Mouse (Mus musculus) MEL (cell line): ENCODE results near the gene Ino80d. TPM values are rescaled to one million over a fixed set of nuclear protein-coding genes. Genes with fewer than 3 reads are reported as not detected.
A peak's percentile ranks its signal among the peaks of the same experiment; 100 is the strongest.
"Not testable (repeated sequence)": the region's sequence is repeated elsewhere in the genome, so short reads cannot be mapped to it uniquely, and the experiment has no call there.

Experiments used
- DNase-seq: peaks from one replicate; pipeline ENCODE4 v3.0.0; 2011; ENCODE audit warnings: low read depth, low spot score
- H3K27ac ChIP-seq: 2 replicates; pipeline ENCODE4 v1.5.1; 2012; ENCODE audit warnings: low read depth, mild to moderate bottlenecking, control low read depth, low read length, moderate library complexity; ENCODE audit not compliant: control insufficient read depth
- H3K27me3 ChIP-seq, 2 experiments: fragments of 150-350 bp in 1 of 2; sonication (generic) in 1 of 2; 2 replicates each; pipeline ENCODE4 v1.6.1; 2012; ENCODE audit warnings: low read length in 2 of 2, mild to moderate bottlenecking in 2 of 2, improper control_type of control experiment in 1 of 2, moderate library complexity in 1 of 2; ENCODE audit not compliant: insufficient read depth in 2 of 2, control insufficient read depth in 1 of 2
- H3K36me3 ChIP-seq, 2 experiments: 2 replicates each; pipeline ENCODE4 v1.6.1; 2012 to 2014; ENCODE audit warnings: low read length in 2 of 2, improper control_type of control experiment in 1 of 2, inconsistent platforms in 1 of 2, mild to moderate bottlenecking in 1 of 2; ENCODE audit not compliant: insufficient read depth in 2 of 2, control insufficient read depth in 1 of 2
- H3K4me1 ChIP-seq, 2 experiments: fragments of 150-350 bp in 1 of 2; sonication (generic) in 1 of 2; 2 replicates each; pipeline ENCODE4 v1.6.1; 2012; ENCODE audit warnings: low read length in 2 of 2, improper control_type of control experiment in 1 of 2, mild to moderate bottlenecking in 1 of 2; ENCODE audit not compliant: insufficient read depth in 2 of 2, control insufficient read depth in 1 of 2
- H3K4me3 ChIP-seq, 2 experiments: fragments of 150-350 bp in 1 of 2; sonication (generic) in 1 of 2; 2 replicates each; pipeline ENCODE4 v1.5.1; 2012; ENCODE audit warnings: low read depth in 2 of 2, low read length in 2 of 2, mild to moderate bottlenecking in 2 of 2, moderate library complexity in 2 of 2, control low read depth in 1 of 2, improper control_type of control experiment in 1 of 2; ENCODE audit not compliant: control insufficient read depth in 1 of 2, insufficient read depth in 1 of 2
- H3K79me2 ChIP-seq: 2 replicates; pipeline ENCODE4 v1.6.1; 2012; ENCODE audit warnings: mild to moderate bottlenecking, low read length, moderate library complexity; ENCODE audit not compliant: control insufficient read depth, poor library complexity, insufficient read depth
- H3K9ac ChIP-seq: 2 replicates; pipeline ENCODE4 v1.6.1; 2012; ENCODE audit warnings: low read depth, mild to moderate bottlenecking, control low read depth, low read length, moderate library complexity; ENCODE audit not compliant: control insufficient read depth, poor library complexity, severe bottlenecking
- H3K9me3 ChIP-seq: fragments of 150-350 bp; sonication (generic); replicated peaks from 2 replicates; pipeline ENCODE4 v1.6.1; 2012; ENCODE audit warnings: mild to moderate bottlenecking, low read length, improper control_type of control experiment, moderate library complexity; ENCODE audit not compliant: insufficient read depth
- CTCF ChIP-seq, 3 experiments: IDR thresholded peaks in 2 of 3; conservative IDR thresholded peaks in 1 of 3; 2 replicates each; pipeline ENCODE4 v1.5.1; 2011 to 2012; ENCODE audit warnings: low read length in 3 of 3, low read depth in 2 of 3, mild to moderate bottlenecking in 2 of 3, improper control_type of control experiment in 1 of 3, inconsistent platforms in 1 of 3, mixed read lengths in 1 of 3, moderate library complexity in 1 of 3; ENCODE audit not compliant: control insufficient read depth in 1 of 3, insufficient read depth in 1 of 3, poor library complexity in 1 of 3, severe bottlenecking in 1 of 3
- E2F4 ChIP-seq: IDR thresholded peaks from 2 replicates; pipeline ENCODE4 v1.6.1; 2011; ENCODE audit warnings: low read depth, low read length, improper control_type of control experiment, borderline replicate concordance
- EP300 ChIP-seq, 2 experiments: IDR thresholded peaks; 2 replicates each; pipeline ENCODE4 v1.6.1; 2011; ENCODE audit warnings: improper control_type of control experiment in 2 of 2, low read length in 2 of 2, low read depth in 1 of 2, mild to moderate bottlenecking in 1 of 2
- HCFC1 ChIP-seq: IDR thresholded peaks from 2 replicates; pipeline ENCODE4 v1.6.1; 2012; ENCODE audit warnings: low read depth, mild to moderate bottlenecking, inconsistent platforms, low read length, improper control_type of control experiment, moderate library complexity
- SIN3A ChIP-seq: IDR thresholded peaks from 2 replicates; pipeline ENCODE4 v1.6.1; 2012; ENCODE audit warnings: low read length, improper control_type of control experiment, inconsistent platforms
- TAL1 ChIP-seq: IDR thresholded peaks from 2 replicates; pipeline ENCODE4 v1.6.1; 2012; ENCODE audit warnings: mild to moderate bottlenecking, inconsistent platforms, low read length, moderate library complexity, mixed read lengths
- TCF12 ChIP-seq: IDR thresholded peaks from 2 replicates; pipeline ENCODE4 v1.6.1; 2014; ENCODE audit warnings: low read depth, mild to moderate bottlenecking, inconsistent platforms, low read length, improper control_type of control experiment, moderate library complexity
- ZNF384 ChIP-seq: IDR thresholded peaks from 2 replicates; pipeline ENCODE4 v1.6.1; 2012; ENCODE audit warnings: low read depth, mild to moderate bottlenecking, inconsistent platforms, low read length, improper control_type of control experiment
- polyA plus RNA-seq, 2 experiments: library from polyadenylated mRNA; stranded (reverse) in 1 of 2; unstranded in 1 of 2; fragments of >175 nt in 1 of 2; fragments of >200 nt in 1 of 2; gene quantifications; 2 replicates each; pipeline versions ENCODE4 v1.2.1 to v1.2.4; 2012; ENCODE audit warnings: low replicate concordance in 2 of 2, low read depth in 1 of 2; ENCODE audit not compliant: insufficient read length in 2 of 2, insufficient read depth in 1 of 2, missing spikeins in 1 of 2
- total RNA-seq: library from RNA; depleted of rRNA; stranded (reverse); fragments of 300-350 nt; gene quantifications from 2 replicates; pipeline ENCODE4 v1.2.3, GENCODE M21; 2012

Ino80d gene
- total and polyA plus RNA-seq, 3 experiments, result 4.0 to 5.8 TPM; not detected in 1

DNA sequence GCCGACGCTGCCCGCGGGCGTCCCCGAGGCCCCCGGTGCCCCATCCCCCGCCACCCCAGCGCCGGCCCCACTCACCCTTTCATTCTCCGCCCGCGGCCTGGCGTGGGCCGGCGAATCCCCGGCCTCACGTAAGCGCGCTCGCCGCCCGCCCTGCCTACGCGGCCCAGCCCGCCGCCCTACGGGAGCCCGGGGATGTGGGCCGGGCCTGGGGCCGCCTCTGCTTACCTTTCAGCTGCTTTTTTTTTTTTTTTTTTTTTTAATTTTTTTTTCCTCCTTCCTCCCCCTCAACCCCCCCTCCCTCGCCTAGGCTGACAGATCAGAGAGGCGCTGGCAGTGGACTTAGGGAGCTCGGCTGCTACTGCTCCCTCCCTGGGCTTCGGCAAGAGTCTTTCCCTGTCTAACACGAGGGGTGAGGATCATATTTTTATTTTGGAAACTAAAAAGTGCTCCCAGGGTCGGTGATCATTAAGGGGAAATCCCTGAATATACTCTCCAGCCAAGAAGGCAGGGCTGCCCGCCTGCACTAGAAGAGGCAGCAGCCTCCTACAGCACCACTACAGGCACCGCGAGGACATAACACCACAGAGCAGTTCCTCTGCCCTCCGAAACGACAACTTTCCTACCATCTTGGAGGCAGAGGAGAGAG lies at the start of gene Ino80d (continued):
- TF ChIP-seq HCFC1 (peak; percentile 72), TCF12 (peak; percentile 27), TAL1 (no peak), SIN3A (peak; percentile 76)

DNA sequence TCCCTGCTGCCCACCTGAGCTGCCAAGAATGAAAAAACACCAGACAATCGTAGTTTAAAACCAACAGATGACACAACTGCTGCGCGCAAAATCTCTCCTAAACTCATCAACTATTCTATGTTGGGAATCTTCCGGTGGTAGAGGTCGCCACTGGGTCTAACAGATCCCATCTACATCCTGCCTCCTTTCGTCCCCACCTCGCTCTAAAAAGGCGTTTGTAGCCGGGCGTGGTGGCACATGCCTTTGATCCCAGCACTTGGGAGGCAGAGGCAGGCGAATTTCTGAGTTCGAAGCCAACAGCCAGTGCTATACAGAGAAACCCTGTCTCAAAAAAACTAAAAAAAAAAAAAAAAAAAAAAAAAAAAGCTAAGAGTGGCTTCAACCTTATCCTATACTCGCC lies 25.8 kb upstream of the Ino80d start:
- H3K27me3 ChIP-seq, result no peaks in the 10 kb centered on the region
- no peak for DNase-seq
- H3K9me3 ChIP-seq, result no peaks in the 10 kb centered on the region
- TF ChIP-seq ZNF384, result peak; percentile 30; the same call in 1 of the 2 replicates
- TF ChIP-seq CTCF (IDR thresholded peaks at IDR 0.05 in 2 of 3, conservative IDR thresholded peaks at IDR 0.05 in 1 of 3; ENCODE audit: control insufficient read depth in 1 of 3, insufficient read depth in 1 of 3, low read depth in 2 of 3, low read length in 3 of 3, poor library complexity in 1 of 3, severe bottlenecking in 1 of 3), result no peak
- H3K9ac ChIP-seq, result no peak overlapping the region
- peaks cover 2 to 15% of the 10 kb centered on the region in 2 experiments; a peak in 3 of 4 replicates for H3K36me3 ChIP-seq
- H3K79me2 ChIP-seq, result no peaks in the 10 kb centered on the region
- no peaks in the 10 kb centered on the region for H3K4me1 ChIP-seq
- no peak overlapping the region for H3K4me3 ChIP-seq
- H3K27ac ChIP-seq, result no peak overlapping the region

DNA sequence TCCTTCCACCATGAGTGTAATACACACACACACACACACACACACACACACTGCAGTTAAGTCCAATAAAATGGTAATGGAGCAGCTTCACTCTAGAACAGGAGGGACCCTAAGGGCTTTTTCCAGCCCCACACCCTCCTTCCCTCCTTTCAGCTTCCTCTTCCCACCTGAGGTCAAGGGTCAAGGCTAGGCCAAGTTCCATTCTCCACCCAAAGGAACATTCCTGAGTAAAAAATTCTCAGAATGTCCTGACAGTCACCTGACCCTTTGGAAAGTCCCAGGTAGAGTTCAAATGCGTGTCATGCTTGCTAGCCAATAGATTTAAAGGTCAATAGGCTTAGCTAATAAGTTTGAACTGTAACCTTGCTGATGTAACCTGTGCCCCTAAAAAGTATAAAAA lies 24.1 kb upstream of the Ino80d start:
- H3K9me3 ChIP-seq, H3K4me1 ChIP-seq, H3K36me3 ChIP-seq, H3K9ac ChIP-seq, H3K27me3 ChIP-seq, DNase-seq, H3K27ac ChIP-seq, H3K79me2 ChIP-seq, H3K4me3 ChIP-seq: not testable (repeated sequence)

DNA sequence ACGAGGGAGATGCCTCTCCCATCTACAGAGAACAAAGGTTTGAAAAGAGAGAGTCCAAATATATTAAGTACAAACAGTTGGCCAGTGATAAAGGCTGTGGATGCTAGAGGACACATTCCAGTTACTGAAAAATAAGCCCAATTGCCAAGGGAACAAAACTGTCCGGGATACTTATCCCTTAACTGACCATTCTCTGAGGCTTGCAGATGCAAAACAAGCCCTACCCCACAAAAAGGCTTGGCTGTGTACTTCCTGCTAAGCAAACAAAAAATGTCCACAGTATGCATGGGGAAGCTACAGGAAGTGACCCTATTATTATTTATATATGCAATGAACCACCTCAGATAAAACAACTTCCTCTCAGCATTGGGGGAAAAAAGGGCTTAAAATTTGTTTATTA lies 23.5 kb upstream of the Ino80d start:
- no peak overlapping the region for H3K27ac ChIP-seq
- H3K79me2 ChIP-seq, result no peaks in the 10 kb centered on the region
- DNase-seq, result no peak
- H3K4me1 ChIP-seq, result no peaks in the 10 kb centered on the region
- no peaks in the 10 kb centered on the region for H3K9me3 ChIP-seq
- H3K36me3 ChIP-seq, result peaks cover 2 to 3% of the 10 kb centered on the region in 2 experiments; a peak in 2 of 4 replicates
- no peak for TF ChIP-seq E2F4
- no peak for TF ChIP-seq EP300 (IDR thresholded peaks at IDR 0.05; ENCODE audit: low read depth in 1 of 2, low read length in 2 of 2)
- TF ChIP-seq, all 39 proteins: peak for 0
- Histone ChIP-seq H3K9ac (no peak overlapping the region), H3K27me3 (no peaks in the 10 kb centered on the region), H3K4me3 (no peak overlapping the region)
